Mouse (Mus musculus) c-Kit-positive CD71-positive TER-119-negative erythroid progenitor cells, embryonic 14.5 days (primary cell): ENCODE measurements around the gene Cyp2b23.
"Not testable (repeated sequence)": the region's sequence is repeated elsewhere in the genome, so short reads cannot be mapped to it uniquely, and the experiment has no call there.

ENCODE experiments used
- DNase-seq: peaks from one replicate; pipeline ENCODE4 v3.0.0-alpha.2; 2013; ENCODE audit warnings: low read depth

Gene Cyp2b23

DNA sequence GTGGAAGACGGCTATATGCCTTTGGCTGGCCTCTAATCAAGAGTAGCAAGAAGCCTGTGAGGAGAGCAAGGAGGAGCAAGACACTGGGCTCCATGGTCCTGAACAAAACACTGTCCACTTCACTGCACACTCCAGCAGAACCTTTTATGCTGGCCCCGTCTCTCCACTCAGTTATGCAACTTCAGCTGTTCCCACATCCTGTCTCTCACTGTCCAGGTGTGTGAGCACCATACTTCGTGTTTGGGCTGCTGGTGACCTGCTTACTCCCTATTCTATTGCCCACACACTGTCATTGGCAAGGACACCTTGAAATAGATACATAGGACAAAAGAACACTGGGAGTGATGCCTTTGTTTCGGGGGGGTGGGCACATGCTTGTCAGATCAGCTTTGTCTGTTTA lies at the start of gene Cyp2b23:
TSS of gene Cyp2b23 (minus strand) at position 101 of the 400 bp plus-strand sequence.
- no peak for DNase-seq

DNA sequence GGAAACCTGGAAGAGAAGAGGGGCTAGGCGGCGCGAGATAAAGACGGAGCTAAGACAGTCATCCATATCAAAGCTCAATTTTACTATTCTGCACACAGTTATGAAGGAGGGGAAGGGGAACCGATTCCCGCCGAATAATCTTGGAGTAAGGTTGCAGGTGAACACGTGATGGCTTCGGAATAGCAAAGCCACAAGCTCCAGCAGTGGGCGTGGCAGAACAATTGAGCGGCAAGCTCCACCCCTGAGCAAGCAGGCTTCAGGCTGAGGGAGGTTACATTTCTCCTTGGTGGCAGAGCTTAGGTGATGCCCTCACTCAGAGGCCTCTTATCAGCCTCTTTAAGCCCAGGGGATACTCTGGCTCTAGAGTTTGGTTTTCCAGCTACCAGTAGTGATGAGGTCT lies 24.8 kb upstream of the Cyp2b23 start:
- no peak for DNase-seq

DNA sequence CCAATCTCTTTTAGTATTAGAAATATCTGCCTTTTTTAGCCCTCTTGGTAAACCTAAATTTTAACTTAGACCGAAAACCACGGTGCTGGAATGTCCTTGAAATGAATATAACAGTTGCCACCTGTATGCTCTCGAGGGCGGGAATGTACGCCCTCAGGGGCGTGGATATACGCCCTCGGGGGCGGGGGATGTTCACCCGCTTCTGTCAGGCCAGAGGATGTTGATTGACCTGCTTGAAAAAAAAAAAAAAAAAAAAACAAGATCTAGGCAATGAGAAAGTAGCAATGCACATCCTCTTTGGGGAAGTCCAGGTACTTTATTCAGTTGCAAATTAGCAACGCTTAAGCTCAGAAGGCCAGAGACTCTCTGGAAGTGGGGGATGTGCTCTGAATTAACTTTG lies 20.8 kb upstream of the Cyp2b23 start:
- no peak for DNase-seq

DNA sequence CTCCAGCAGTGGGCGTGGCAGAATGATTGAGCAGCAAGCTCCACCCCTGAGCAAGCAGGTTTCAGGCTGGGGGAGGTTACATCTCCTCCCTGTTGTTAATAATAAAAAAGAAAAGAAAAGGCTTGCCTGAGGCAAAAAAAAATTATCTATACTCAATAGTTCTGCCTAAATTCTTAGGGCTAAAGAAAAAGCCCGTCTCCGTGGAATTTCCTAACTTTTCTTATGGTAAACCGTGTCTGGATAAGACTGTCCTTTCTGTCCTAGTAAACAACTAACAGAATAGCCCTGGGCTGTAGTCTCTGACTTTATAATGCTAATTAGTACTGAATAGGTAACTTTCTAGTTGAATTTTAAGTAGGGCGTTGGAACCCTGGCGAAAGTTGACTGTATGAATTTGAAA lies 20.0 kb upstream of the Cyp2b23 start:
- not testable (repeated sequence) for DNase-seq

DNA sequence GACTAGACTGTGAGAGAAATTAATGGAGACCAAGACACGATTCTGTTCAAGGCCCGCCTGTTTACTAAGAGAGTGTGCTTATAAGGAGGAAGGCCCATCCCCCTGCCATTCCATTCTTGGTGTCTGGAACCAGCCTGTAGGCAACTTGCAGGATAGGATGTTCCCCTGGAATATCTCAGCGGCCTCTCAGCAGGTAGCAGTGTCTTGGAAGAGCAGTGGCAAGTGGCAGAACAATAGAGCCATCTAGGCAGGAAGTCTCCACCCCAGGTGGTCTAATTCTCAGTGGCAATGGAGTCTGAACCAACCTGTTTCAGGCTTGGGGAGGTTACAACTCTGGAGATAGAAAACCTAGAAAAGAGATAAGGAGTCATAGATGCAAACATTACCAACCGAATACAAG lies 13.9 kb upstream of the Cyp2b23 start:
- DNase-seq, result no peak

DNA sequence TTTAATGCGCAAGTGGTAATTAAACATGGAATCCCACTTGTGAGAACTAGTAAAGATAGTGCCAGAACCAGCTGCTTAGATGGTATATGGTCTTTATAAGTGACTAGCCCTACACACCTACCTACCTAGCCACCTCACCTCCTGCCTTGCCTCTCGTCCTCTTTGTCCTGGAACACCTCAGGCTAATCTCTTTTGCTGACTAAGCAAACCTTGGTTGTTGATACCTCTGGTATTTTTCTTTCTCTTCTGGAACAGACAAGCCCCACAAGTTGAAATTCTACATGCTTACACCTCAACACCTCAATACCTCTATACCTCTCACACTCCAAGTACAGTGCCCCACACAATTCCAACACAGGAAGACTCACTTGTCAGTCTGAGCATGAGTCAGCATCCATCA lies 524 bp downstream of the Cyp2b23 start:
- no peak for DNase-seq

DNA sequence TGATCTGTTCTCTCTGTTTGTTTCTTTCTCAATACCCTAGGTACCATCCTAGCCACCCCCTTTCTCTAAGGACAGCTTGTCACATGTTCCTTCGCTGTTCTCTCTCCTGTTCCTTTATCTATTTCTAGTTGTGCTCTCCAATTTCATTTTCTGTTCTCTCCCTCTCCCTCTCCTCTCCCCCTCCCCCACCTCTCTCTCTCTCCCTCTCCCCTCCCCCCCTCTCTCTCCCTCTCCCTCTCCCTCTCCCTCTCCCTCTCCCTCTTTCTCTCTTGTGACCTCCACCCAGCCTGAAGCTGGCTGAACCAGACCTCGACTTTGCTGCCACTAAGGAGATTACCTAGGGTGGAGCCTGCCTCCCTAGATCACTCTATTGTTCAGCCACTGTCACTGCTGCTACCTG lies 18.8 kb downstream of the Cyp2b23 start:
- DNase-seq, result not testable (repeated sequence)

DNA sequence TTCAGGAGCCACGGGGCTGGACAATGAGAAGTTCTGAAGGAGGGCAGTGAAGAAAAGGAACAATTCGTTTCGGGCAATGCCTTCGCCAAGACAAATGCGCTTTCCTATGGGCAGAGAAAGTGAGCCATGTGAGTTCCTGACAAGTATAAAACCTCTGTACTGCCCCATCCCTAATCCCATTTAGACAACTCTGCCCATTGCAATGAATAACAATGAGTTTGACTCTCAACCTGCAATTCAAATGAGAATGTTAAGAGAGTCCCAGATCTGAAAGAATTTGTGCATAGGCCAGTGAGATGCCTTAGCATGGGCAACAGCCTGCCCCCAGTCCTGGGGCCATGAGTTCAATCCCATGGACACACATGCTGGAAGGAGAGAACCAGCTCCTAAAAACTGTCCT lies 20.2 kb downstream of the Cyp2b23 start:
- no peak for DNase-seq

DNA sequence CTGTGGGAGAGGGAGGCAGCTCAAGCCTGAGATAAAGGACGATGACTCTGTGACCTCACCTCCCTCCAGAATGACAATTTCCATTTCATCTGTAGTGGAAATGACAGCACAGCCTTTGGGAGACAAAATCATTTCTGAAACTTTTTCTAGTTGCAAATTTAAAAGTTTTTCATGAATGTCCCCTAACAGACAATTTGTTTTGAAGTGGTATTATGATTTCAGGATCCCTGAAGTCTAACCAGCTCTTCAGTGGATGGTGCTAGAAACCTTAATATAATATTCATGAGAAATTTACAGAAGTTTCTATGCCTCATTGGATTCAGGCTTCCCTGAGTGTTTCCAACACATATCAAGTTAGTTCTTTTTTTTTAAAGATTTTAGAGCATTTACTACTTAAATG lies 67.9 kb downstream of the Cyp2b23 start, which contains the start of gene Vmn1r185:
TSS of gene Vmn1r185 (minus strand) at position 101 of the 400 bp plus-strand sequence.
- DNase-seq, result not testable (repeated sequence)
